Mouse (Mus musculus) kidney, embryonic 15.5 days (tissue): ENCODE results near the gene Chchd6. TPM values are rescaled to one million over a fixed set of nuclear protein-coding genes. Genes with fewer than 3 reads are reported as not detected.

ENCODE experiments used
- ATAC-seq: fragments of 200-750 bp; cut with Nextera tagmentation; replicated peaks from 2 replicates; pipeline ENCODE4 v1.8.0; 2017; ENCODE audit warnings: moderate TSS enrichment; ENCODE audit not compliant: low FRiP score
- H3K27ac ChIP-seq: fragments of 300-500 bp; sonication (generic); 2 replicates; pipeline ENCODE4 v1.5.1; 2015; ENCODE audit warnings: mild to moderate bottlenecking, inconsistent platforms
- H3K27me3 ChIP-seq: fragments of 300-500 bp; sonication (generic); 2 replicates; pipeline ENCODE4 v1.6.1; 2015; ENCODE audit warnings: inconsistent platforms
- H3K36me3 ChIP-seq: fragments of 300-500 bp; sonication (generic); 2 replicates; pipeline ENCODE4 v1.6.1; 2015; ENCODE audit warnings: inconsistent platforms
- H3K4me1 ChIP-seq: fragments of 300-500 bp; sonication (generic); 2 replicates; pipeline ENCODE4 v1.6.1; 2015; ENCODE audit warnings: inconsistent platforms
- H3K4me2 ChIP-seq: fragments of 300-500 bp; sonication (generic); 2 replicates; pipeline ENCODE4 v1.6.1; 2015; ENCODE audit warnings: moderate library complexity, mild to moderate bottlenecking, inconsistent platforms
- H3K4me3 ChIP-seq: fragments of 300-500 bp; sonication (generic); replicated peaks from 2 replicates; pipeline ENCODE4 v1.5.1; 2015; ENCODE audit warnings: mild to moderate bottlenecking, inconsistent platforms
- H3K9ac ChIP-seq: fragments of 300-500 bp; sonication (generic); 2 replicates; pipeline ENCODE4 v1.6.1; 2015; ENCODE audit warnings: mild to moderate bottlenecking, inconsistent platforms
- H3K9me3 ChIP-seq: fragments of 300-500 bp; sonication (generic); replicated peaks from 2 replicates; pipeline ENCODE4 v1.6.1; 2016; ENCODE audit warnings: inconsistent platforms
- WGBS: fragments of 180-500 bp; shearing (Covaris S2); methylation state at CpG from one replicate; pipeline ENCODE4 v1.1.7; 2015; ENCODE audit warnings: mixed read lengths; 5-methylcytosine and 5-hydroxymethylcytosine counted together
- polyA plus RNA-seq: library from polyadenylated mRNA; unstranded; fragments of >200 nt; fragmentation: Nextera tagmentation; extraction: Ambion mirVana; gene quantifications from 2 replicates; pipeline ENCODE4 v1.2.1, GENCODE M21; 2015

The Chchd6 gene
- polyA plus RNA-seq, 1 experiment from 2014 or later = 63.8 TPM

DNA sequence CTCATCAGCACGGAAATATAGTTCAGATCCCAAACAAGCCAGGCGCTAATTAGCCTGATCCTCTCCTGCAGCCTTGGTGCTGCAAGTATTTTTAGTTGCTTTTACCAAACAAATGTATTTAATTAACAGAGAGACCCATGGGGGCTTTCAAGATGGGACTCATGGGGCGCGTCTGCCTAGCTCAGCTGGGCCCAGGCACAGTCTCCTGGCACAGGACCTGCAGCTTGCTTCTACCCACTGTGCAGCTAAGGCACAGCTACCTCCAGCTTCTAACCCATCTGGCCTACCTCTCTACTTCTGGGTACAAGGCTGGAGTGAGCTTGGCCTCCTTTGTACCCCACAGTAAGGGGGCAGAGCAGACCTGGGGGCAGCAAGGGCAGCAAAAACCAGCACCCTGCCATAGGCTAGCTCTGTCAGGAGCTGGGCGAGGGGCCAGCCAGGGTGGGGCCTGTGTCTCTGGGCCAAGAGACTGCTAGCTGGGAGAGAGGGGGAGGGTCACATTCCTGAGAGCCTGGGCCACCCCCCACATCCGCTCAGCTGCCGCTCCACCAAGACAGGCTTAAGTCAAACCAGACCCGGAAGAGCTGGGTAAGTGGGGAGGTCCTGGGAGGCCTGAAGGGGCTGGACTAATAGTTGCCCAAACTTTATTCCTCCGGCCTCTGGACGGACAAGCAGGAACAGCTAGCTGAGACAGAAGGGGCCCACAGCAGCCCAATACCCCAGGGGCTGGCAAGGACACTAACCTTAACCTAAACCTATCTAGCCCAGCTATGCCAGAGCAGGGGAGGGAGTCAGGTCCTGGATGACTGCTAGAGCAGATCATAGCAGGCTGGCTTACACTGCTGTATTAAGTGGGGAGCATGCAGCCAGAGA is 250.6 kb downstream of the Chchd6 start:
- ATAC-seq = peak; percentile 91
- no peaks in the 10 kb centered on the region for H3K9me3 ChIP-seq
- H3K36me3 ChIP-seq = peaks cover 72% of the 10 kb centered on the region
- WGBS = 33% methylated on average over 10 of the region's 10 CpGs
- H3K4me3 ChIP-seq = no peak overlapping the region
- peaks cover 33% of the 10 kb centered on the region for H3K4me1 ChIP-seq
- H3K9ac ChIP-seq = peak overlapping the region; percentile 21; the same call in 1 of the 2 replicates
- peak overlapping the region; percentile 92 for H3K27ac ChIP-seq
- H3K27me3 ChIP-seq = no peaks in the 10 kb centered on the region
- peak overlapping the region; percentile 41 for H3K4me2 ChIP-seq

DNA sequence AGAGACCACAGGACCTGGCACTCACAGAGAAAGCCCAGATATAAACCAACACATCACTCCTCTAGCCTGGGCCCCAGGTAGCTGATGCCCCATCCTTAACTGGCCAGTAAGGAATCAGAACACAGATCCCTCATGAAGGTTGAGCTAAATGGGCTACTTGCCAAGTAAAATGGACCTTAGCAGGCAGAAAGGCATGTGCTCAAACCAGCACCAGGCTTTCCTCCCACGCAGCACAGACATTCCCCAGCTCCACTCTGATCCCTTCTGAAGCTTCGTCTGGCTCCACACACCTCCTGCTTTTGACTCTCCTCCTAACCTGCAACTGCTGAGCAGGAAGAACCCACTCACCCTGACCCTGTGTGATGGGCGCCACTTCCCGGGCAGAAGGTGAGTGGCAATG is 253.5 kb downstream of the Chchd6 start:
- no peak overlapping the region for H3K4me3 ChIP-seq
- 67% methylated on average over 4 of the region's 4 CpGs for WGBS
- no peaks in the 10 kb centered on the region for H3K27me3 ChIP-seq
- ATAC-seq = no peak
- H3K27ac ChIP-seq = no peak overlapping the region
- peaks cover 38% of the 10 kb centered on the region for H3K4me1 ChIP-seq
- H3K9me3 ChIP-seq = no peaks in the 10 kb centered on the region
- H3K36me3 ChIP-seq = peaks cover 75% of the 10 kb centered on the region
- H3K9ac ChIP-seq = no peak overlapping the region
- no peak overlapping the region for H3K4me2 ChIP-seq

DNA sequence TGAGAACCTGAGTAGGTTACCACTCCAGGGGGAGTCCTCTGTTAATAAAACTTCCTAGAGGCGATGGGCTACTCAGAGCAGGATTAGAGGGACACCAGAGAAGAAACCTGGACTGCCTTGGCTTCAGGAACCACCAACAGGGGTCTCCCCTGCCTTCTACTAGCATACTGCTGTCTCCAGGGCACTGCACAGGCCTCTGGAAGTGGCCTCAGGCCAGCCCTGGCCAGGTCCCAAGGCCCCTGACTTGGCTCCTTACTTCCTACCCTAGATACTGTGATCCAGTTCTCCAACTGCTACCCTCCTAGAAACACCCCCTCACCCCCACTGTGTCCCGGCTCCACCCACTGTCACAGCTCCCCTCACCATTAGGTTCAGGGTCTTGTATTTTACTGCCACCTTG is 256.0 kb downstream of the Chchd6 start:
- no peaks in the 10 kb centered on the region for H3K27me3 ChIP-seq
- H3K4me1 ChIP-seq = peaks cover 17% of the 10 kb centered on the region
- 80% methylated on average over 2 of the region's 2 CpGs for WGBS
- H3K9me3 ChIP-seq = no peaks in the 10 kb centered on the region
- no peak overlapping the region for H3K4me2 ChIP-seq
- peaks cover 94% of the 10 kb centered on the region for H3K36me3 ChIP-seq
- H3K4me3 ChIP-seq = no peak overlapping the region
- H3K27ac ChIP-seq = no peak overlapping the region
- no peak overlapping the region for H3K9ac ChIP-seq
- no peak for ATAC-seq

DNA sequence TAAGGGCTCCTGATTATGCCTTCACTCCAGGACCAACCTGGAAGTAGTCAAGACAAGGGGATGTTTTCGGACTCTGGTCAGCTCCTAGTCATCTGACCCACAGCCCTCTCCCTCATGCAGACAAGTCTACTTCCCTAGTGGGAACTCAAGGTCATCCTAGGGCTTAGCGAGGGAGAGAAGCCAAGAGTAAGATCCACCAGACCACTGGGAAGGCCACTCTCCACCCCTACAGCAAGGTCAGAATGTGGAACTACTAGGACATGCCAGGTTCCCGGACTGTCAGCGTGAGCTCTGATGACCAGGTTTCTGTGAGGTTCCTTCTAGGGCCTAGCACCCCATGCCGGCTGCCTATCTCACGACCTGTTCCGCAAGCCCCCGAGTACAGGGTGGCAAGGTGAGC is 256.7 kb downstream of the Chchd6 start:
- Histone ChIP-seq H3K4me1 (0 out of 2 replicates have a peak, but pooled peaks cover 12% of the 10 kb centered on the region), H3K36me3 (peaks cover 100% of the 10 kb centered on the region), H3K27me3 (no peaks in the 10 kb centered on the region), H3K4me2 (no peak overlapping the region), H3K9me3 (no peaks in the 10 kb centered on the region), H3K4me3 (no peak overlapping the region), H3K9ac (no peak overlapping the region), H3K27ac (no peak overlapping the region)
- 92% methylated on average over 8 of the region's 8 CpGs for WGBS
- ATAC-seq = no peak

DNA sequence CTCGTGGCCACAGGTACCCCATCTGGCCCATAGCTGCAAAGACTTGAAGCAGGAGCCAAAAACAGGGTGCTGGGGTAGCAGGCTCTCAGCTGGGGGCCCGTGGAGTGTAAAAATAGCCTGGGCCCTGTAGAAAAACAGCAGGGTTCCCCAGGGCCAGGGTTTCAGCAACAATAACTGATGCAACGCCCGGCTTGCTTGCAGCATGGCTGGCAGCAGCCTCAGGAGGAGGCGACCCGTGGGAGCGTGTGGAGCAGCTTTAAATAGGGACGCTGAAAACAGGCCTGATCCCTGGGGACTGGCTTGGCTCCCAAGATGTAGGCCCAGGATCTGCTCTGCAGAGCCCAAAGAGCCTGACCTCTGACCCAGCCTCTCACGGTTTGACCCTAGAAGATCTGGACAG is 257.9 kb downstream of the Chchd6 start:
- no peak for ATAC-seq
- 90% methylated on average over 9 of the region's 9 CpGs for WGBS
- H3K4me1 ChIP-seq = 0 out of 2 replicates have a peak, but pooled peaks cover 11% of the 10 kb centered on the region

DNA sequence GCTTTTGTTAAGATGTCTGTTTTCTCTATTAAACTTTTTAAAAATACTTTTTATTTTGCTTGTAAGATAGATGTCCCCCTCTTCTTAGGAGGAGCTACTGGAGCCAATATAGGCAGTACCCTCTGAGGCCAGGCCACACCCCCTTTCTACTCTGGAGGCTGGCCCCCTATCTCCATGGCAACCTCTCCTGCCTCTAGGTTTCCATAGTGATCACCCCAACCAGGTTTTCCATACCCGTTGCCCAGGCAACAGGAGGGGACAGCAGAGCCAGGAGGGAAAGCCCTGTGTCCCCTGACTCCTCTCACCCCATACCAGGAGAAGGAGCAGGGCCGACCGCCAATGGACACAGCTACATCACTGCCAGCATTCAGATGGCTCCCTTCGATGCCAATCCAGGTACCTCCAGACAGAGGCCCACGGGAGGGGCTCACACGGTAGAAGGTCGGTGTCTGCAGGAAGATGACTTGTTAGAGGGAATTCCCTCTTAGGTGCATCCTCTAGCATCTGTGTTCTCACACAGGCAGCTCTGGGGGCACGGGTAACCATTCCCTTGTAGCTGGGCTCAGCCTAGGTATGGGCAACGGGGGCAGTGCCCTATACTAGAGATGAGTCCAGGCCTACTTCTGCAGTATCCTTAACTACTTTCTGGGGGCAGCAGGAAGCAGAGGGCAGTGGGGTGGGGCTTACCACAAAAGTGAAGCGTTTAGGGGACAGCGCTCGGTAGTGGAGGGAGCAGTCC is 261.3 kb downstream of the Chchd6 start:
- no peak overlapping the region for H3K27ac ChIP-seq
- H3K4me2 ChIP-seq = no peak overlapping the region
- H3K36me3 ChIP-seq = peaks cover 100% of the 10 kb centered on the region
- H3K9ac ChIP-seq = no peak overlapping the region
- WGBS = 80% methylated on average over 12 of the region's 12 CpGs
- no peaks in the 10 kb centered on the region for H3K27me3 ChIP-seq
- no peak for ATAC-seq
- no peaks in the 10 kb centered on the region for H3K9me3 ChIP-seq
- H3K4me3 ChIP-seq = no peak overlapping the region
- H3K4me1 ChIP-seq = no peaks in the 10 kb centered on the region

More for the DNA sequence above, 257.9 kb downstream of the Chchd6 start:
- Histone ChIP-seq H3K27me3 (no peaks in the 10 kb centered on the region), H3K27ac (no peak overlapping the region), H3K4me2 (no peak overlapping the region), H3K4me3 (no peak overlapping the region), H3K9me3 (no peaks in the 10 kb centered on the region), H3K9ac (no peak overlapping the region), H3K36me3 (peaks cover 100% of the 10 kb centered on the region)

Other genes starting within 250 kb of the Chchd6 start
- 21.4 and 24.8 TPM in 2 replicates for gene Plxna1, start 233.0 kb downstream of the Chchd6 start, polyA plus RNA-seq
- 17.4 and 17.7 TPM in 2 replicates for gene Txnrd3, start 48.3 kb upstream of the Chchd6 start, polyA plus RNA-seq
- gene Vmn1r40, start 111.9 kb upstream of the Chchd6 start, polyA plus RNA-seq = not detected in 2 replicates
- not detected in 2 replicates for gene Vmn1r41, start 145.1 kb upstream of the Chchd6 start, polyA plus RNA-seq